Mouse (Mus musculus): ENCODE measurements around the gene Flrt1.

Gene Flrt1

GRCm38 (mm10) chr19:7130317-7130716 is 24.8 kb upstream of the Flrt1 start:
- no peak for DNase-seq (ENCODE audit: low read depth, low spot score)

- no peak for DNase-seq (ENCODE audit: low read depth, low spot score)
Measured at GRCm38 (mm10) chr19:7128551-7129475, 23.3 kb upstream of the Flrt1 start.

GRCm38 (mm10) chr19:7126933-7127332 is 21.4 kb upstream of the Flrt1 start:
- no peak for DNase-seq (ENCODE audit: low read depth, low spot score)

- DNase-seq (ENCODE audit: low read depth, low spot score) = no peak
Measured at GRCm38 (mm10) chr19:7126209-7126608, 20.7 kb upstream of the Flrt1 start.

- DNase-seq (ENCODE audit: low read depth, low spot score) = no peak
Measured at GRCm38 (mm10) chr19:7125526-7126156, 20.1 kb upstream of the Flrt1 start.

- DNase-seq (ENCODE audit: low read depth, low spot score) = no peak
Measured at GRCm38 (mm10) chr19:7122698-7123306, 17.3 kb upstream of the Flrt1 start.

- DNase-seq (ENCODE audit: low read depth, low spot score) = no peak
Measured at GRCm38 (mm10) chr19:7122277-7122676, 16.7 kb upstream of the Flrt1 start.

GRCm38 (mm10) chr19:7121252-7121651 is 15.7 kb upstream of the Flrt1 start:
- DNase-seq (ENCODE audit: low read depth, low spot score) = no peak

GRCm38 (mm10) chr19:7117653-7118307 is 12.3 kb upstream of the Flrt1 start:
- no peak for DNase-seq (ENCODE audit: low read depth, low spot score)

- DNase-seq (ENCODE audit: low read depth, low spot score) = no peak
Measured at GRCm38 (mm10) chr19:7117141-7117540, 11.6 kb upstream of the Flrt1 start.

- no peak for DNase-seq (ENCODE audit: low read depth, low spot score)
Measured at GRCm38 (mm10) chr19:7116038-7116731, 10.7 kb upstream of the Flrt1 start.

- no peak for DNase-seq (ENCODE audit: low read depth, low spot score)
Measured at GRCm38 (mm10) chr19:7113574-7113973, 8.0 kb upstream of the Flrt1 start.

- DNase-seq (ENCODE audit: low read depth, low spot score) = no peak
Measured at GRCm38 (mm10) chr19:7112628-7113027, 7.1 kb upstream of the Flrt1 start.

GRCm38 (mm10) chr19:7111710-7112109 is 6.2 kb upstream of the Flrt1 start:
- DNase-seq (ENCODE audit: low read depth, low spot score) = no peak

GRCm38 (mm10) chr19:7111309-7111708 is 5.8 kb upstream of the Flrt1 start:
- DNase-seq (ENCODE audit: low read depth, low spot score) = no peak

- no peak for DNase-seq (ENCODE audit: low read depth, low spot score)
Measured at GRCm38 (mm10) chr19:7110875-7111274, 5.3 kb upstream of the Flrt1 start.

- no peak for DNase-seq (ENCODE audit: low read depth, low spot score)
Measured at GRCm38 (mm10) chr19:7110097-7110496, 4.6 kb upstream of the Flrt1 start.

GRCm38 (mm10) chr19:7108114-7108905 is 2.8 kb upstream of the Flrt1 start:
- DNase-seq (ENCODE audit: low read depth, low spot score) = no peak

- DNase-seq (ENCODE audit: low read depth, low spot score) = no peak
Measured at GRCm38 (mm10) chr19:7107174-7107573, 1.6 kb upstream of the Flrt1 start.

GRCm38 (mm10) chr19:7106566-7106965 is 1.0 kb upstream of the Flrt1 start:
- no peak for DNase-seq (ENCODE audit: low read depth, low spot score)

- DNase-seq (ENCODE audit: low read depth, low spot score) = no peak
Measured at GRCm38 (mm10) chr19:7103993-7104401, 1.5 kb downstream of the Flrt1 start.

Measured in brain, embryonic 18.5 days (tissue).